Mouse (Mus musculus) CD4-positive helper T cell, adult 2 months (primary cell): ENCODE measurements around the gene Nudt7.

ENCODE experiments used
- DNase-seq: peaks from one replicate; pipeline ENCODE4 v3.0.0-alpha.2; 2012; ENCODE audit warnings: low read depth, missing footprints, low spot score

The Nudt7 gene

DNA sequence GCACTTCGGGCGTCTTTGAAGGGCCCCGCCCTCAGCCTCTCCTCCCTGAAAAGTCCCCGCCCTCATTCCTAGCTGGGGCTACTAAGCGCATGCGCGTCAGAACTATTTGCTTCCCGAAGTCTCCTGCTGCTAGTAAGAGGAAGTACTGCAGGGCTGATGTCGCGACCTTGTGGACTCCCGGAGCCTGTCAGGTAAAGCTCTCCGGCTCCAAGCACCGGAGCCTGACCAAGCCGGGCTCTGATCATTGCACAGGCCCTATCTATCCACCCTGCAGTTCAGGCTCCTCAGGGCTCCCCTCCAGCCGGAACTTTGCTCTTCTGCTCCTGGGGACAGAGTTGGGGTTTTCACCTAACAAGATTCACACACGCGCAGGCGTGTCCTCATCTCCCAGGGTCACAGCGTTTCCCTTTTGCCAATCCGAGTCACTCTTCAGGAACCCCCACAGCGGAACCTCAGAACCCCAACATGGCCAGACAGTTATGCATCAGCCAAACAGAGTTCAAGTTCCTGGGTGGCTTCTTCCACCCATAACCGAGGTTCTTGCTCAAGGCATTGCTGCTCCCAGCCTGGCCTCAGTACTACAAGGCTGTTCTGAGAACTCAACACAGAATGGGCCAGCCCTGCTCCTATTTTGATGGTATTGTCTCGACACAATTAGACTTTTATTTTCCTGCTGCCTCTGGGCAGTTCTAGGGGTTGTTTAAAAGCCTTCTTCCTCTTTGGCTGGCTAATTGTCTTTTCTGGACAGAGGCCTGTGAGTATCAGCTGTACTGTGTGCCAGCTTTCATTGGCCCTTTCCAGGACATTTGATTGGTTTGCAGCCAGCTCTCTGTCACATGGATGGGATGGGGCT, at the start of gene Nudt7:
Nudt7 (plus strand) TSS at position 48 of the 853 bp plus-strand sequence.
- peak; percentile 94 for DNase-seq

DNA sequence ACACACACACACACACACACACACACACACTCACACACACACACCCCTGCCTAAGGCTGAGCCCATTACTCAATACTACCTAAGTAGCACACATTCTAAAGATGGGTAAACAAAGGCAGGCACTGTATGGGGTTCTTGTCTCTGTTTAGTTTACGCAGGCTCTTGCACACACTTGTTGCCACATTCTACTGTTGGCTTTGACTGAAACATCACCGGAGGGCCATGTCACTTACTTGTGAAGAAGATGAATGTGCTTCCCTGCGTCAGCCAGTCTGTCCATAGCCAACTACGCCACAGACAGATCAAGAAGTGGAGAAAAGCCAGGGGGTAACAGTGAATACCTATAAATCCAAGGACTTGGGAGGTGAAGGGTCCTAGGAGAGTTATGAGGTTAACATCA, 45.4 kb upstream of the Nudt7 start:
- DNase-seq: no peak

DNA sequence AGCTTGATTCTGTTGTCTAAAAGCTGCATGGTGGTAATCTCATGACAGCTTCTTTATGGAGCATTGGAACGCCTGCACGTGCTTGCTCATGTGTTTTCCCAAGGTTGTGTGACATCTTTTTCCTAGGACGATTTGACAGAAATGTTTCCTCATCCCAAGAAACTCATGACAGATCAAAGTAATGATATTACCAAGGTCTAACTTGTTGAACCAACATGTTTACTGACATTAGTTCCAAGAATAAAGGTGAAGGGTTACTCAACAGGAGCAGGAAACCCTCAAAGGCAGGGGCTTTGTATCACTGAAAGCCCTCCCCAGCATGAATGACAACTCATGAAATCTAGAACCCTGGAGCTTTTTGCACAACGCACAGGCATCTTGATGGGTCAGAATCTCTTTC, 42.6 kb upstream of the Nudt7 start:
- no peak for DNase-seq

DNA sequence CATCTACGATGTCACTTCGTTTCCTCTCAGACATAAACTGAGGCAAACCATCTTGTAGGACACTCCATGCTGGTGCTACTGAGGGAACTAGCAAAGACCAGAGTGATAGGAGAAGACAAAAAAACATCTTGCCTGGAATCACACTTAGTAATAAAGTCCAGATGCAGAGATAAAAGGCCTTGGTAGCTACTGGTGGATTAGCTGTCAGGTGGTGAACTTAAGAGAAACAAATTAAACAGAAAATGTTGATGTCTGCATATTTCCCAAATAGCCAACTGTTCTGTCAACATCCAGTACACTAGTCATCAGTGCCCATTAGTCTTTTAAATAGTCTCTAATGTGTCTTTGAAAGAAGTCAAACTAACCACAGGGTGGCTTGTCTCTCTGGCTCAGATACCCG, 40.0 kb upstream of the Nudt7 start:
- no peak for DNase-seq

GRCm38 (mm10) chr8:114094526-114094925, 38.8 kb upstream of the Nudt7 start:
- no peak for DNase-seq

DNA sequence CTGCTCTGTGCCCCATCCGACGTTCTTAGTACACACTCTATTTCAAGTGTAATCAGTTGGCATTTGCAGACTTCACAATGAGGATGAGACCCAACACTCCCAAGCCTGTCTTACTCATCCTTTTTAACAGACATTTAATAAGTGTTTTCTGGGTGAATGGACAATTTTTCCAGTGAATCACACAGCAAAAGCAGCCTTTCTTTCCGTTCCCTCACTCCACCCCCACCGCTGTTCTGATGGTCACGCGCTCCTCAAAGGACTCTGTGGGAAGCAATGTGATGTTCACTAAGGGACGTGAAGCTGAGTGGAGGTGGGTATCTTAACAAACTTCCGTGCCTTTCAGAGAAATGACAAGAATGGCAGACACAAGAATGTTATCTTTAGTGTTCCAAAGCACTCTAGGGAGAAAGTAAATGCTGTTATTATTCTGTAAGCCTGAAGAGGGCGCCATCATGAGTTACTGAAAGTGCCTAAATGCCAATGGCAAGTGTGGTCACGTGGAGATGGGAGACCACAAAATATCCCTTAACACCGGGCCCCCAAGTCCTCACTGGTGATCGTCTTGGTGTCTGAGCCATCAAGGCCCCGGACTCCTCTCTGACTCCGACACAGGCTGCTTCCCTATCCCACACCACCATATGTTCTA, 32.7 kb upstream of the Nudt7 start:
- DNase-seq: no peak

DNA sequence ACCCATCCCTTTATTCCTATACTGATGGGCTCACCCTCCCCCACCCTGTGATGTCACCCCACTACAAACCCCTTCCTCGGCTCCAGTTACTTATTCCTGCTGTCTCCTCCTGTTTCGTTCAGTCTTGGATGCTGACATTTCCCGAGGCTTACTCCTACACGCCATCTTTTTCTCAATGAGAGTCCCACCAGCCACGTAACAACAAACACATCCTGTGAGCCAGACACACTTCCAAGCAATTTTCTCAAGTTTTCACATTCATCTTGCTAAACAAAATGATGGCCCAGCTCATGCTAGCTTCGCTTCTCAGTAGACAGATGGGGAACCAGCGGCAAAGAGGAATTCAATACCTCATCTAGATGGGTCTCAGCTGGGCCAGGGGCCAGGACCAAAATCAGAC, 30.0 kb upstream of the Nudt7 start:
- DNase-seq: no peak

GRCm38 (mm10) chr8:114105971-114106370, 27.4 kb upstream of the Nudt7 start:
- no peak for DNase-seq

- DNase-seq: no peak
Observed at GRCm38 (mm10) chr8:114109365-114110140, 23.8 kb upstream of the Nudt7 start.

GRCm38 (mm10) chr8:114115076-114115475, 18.3 kb upstream of the Nudt7 start:
- no peak for DNase-seq

GRCm38 (mm10) chr8:114116049-114116448, 17.3 kb upstream of the Nudt7 start:
- DNase-seq: no peak

- no peak for DNase-seq
Observed at GRCm38 (mm10) chr8:114117439-114117838, 15.9 kb upstream of the Nudt7 start.

DNA sequence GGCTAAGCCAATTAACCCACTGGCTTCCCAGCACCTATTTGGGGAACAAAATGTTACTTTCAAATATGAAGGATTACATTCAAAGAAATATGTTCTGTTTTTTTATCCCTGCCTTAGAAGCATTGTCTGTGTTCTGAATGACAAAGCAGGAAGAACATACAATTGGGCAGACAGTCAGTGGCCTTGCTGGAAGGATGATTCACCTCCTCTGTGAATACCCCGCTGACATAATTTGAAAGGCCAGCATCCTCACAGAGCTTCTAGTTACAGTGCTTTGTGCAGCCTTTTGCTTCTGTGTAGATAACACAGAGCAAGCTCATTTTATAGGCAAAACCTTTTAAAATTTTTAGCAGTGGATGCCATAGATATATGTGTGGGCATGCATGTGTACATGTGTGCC, 11.6 kb upstream of the Nudt7 start:
- no peak for DNase-seq

DNA sequence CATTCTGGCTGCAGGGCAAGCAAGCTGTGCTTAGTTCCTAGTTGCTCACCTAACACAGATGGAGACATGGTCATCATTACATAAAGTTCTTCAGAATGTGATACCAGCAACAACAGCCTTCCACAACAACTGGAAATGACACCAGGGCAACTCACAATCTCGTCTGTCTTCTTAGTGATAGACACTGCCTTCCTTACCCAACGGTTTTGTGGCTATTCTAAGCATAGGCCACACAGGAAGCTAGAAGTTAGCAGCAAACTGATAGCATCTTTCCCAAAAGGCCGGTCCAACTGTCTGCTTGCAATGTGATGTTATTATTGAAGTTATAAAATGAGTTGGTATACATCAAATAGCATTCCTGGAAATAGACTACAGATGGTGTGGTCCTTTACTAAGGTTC, 9.7 kb upstream of the Nudt7 start:
- no peak for DNase-seq

GRCm38 (mm10) chr8:114124084-114124750, 9.1 kb upstream of the Nudt7 start:
- DNase-seq: no peak

DNA sequence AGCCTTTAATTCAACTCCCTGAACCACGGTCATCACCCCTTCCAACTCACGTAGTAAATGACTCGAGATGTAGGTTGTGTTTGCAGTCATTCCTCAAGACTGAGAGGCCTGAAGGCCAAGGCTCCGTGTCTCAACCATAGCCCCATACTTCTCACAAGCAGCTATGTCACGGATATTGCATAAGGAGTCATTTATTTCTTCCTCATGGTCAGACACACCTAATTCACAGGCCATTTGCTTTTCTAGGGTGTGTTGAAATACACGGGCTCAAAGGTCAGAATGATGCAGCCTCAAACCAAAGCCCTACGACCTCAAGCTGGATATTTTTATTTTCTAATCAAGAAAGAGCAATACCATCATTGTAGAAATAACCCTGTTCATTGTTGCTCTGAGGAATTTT, 2.5 kb upstream of the Nudt7 start:
- no peak for DNase-seq

DNA sequence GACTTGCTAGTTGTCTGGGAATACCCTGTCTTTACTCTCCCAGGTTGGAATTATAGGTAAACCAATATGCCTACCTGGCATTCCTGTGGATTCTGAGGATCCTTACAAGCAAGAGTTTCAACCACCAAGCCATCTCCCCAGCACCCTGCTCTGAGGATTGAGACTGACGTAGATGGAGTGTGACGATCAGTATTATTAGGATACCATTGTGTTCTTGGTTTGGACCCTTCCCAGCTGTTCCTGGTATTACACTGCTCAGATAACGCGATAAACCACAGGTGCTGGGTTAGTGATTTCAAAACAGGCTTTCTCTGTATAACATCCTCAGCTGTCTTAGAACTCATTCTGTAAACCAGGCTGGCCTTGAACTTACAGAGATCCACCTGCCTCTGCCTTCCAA, 1.9 kb upstream of the Nudt7 start:
- DNase-seq: no peak

DNA sequence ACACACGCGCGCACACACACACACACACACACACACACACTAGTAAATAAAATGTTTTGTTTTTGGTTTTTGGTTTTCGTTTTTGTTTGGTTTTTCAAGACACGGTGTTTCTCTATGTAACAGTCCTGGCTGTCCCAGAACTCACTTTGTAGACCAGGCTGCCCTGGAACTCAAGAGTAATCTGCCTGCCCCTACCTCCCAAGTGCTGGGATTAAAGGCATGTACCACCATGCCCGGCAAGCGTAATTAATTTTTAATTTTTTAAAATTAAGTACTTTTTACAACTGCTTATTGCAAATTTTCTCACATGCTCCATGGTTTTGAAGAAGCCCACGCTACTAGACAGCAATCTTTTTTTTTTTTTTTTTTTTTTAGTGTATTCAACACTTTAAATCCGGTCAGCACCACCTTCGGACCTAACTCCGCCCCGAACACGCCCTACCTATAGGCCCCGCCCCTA, 277 bp upstream of the Nudt7 start:
- no peak for DNase-seq

- DNase-seq: no peak
Observed at GRCm38 (mm10) chr8:114136750-114137149, 3.4 kb downstream of the Nudt7 start.

- DNase-seq: no peak
Observed at GRCm38 (mm10) chr8:114137181-114137580, 3.8 kb downstream of the Nudt7 start.

DNA sequence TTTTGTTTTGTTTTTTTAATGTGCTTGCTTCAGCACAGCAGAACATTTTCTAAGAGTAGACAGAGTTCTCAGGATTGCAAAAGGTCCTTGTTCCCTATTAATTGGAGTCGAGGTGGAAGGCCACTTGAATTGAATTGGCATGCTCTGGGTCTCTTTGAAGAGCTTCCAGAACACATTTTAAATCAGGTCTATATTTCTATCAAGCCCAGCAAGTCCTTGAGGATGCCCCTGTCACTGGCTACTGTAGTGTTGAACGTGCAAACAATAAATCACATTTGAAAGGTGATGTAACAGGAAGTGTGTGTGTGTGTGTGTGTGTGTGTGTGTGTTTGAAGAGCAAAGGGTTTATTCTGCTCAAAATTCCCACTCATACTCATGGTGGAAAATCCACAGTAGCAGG, 7.1 kb downstream of the Nudt7 start:
- DNase-seq: no peak

GRCm38 (mm10) chr8:114142199-114142598, 8.8 kb downstream of the Nudt7 start:
- no peak for DNase-seq
